Mouse (Mus musculus) myocyte (in vitro differentiated cells): ENCODE results near the gene Zfp740.

Experiments used
- CEBPB ChIP-seq: IDR thresholded peaks from 2 replicates; pipeline ENCODE4 v1.6.1; 2011; ENCODE audit warnings: mild to moderate bottlenecking, moderate library complexity; ENCODE audit not compliant: poor library complexity, insufficient read depth, severe bottlenecking
- E2F4 ChIP-seq: IDR thresholded peaks from one replicate; pipeline ENCODE4 v1.6.1; 2011; ENCODE audit warnings: mild to moderate bottlenecking, control low read depth, moderate library complexity; ENCODE audit not compliant: insufficient read depth
- MAX ChIP-seq: IDR thresholded peaks from one replicate; pipeline ENCODE4 v1.6.1; 2011; ENCODE audit warnings: low read depth, mild to moderate bottlenecking, control low read depth
- MYOD1 ChIP-seq, 3 experiments: IDR thresholded peaks; one replicate each; pipeline ENCODE4 v1.6.1; 2011; ENCODE audit warnings: control low read depth in 2 of 3, low read depth in 2 of 3, mild to moderate bottlenecking in 2 of 3, moderate library complexity in 1 of 3; ENCODE audit not compliant: insufficient read length in 2 of 3, control insufficient read depth in 1 of 3
- MYOG ChIP-seq, 3 experiments: IDR thresholded peaks; one replicate each; pipeline ENCODE4 v1.6.1; 2011; ENCODE audit warnings: control low read depth in 2 of 3, low read depth in 2 of 3, mild to moderate bottlenecking in 2 of 3; ENCODE audit not compliant: insufficient read length in 2 of 3, control insufficient read depth in 1 of 3, insufficient read depth in 1 of 3
- POLR2A ChIP-seq: IDR thresholded peaks from one replicate; pipeline ENCODE4 v1.6.1; 2011; ENCODE audit warnings: low read depth, mild to moderate bottlenecking, control low read depth, moderate library complexity; ENCODE audit not compliant: insufficient read length
- POLR2AphosphoS2 ChIP-seq: IDR thresholded peaks from one replicate; pipeline ENCODE4 v1.6.1; 2011; ENCODE audit warnings: low read depth, control low read depth; ENCODE audit not compliant: insufficient read length
- REST ChIP-seq: IDR thresholded peaks from one replicate; pipeline ENCODE4 v1.6.1; 2011; ENCODE audit warnings: mild to moderate bottlenecking, control low read depth, moderate library complexity; ENCODE audit not compliant: insufficient read depth, insufficient read length
- SRF ChIP-seq: IDR thresholded peaks from one replicate; pipeline ENCODE4 v1.6.1; 2011; ENCODE audit warnings: low read depth; ENCODE audit not compliant: control insufficient read depth, insufficient read length
- TCF12 ChIP-seq: IDR thresholded peaks from one replicate; pipeline ENCODE4 v1.6.1; 2011; ENCODE audit warnings: mild to moderate bottlenecking, control low read depth; ENCODE audit not compliant: poor library complexity, insufficient read depth, severe bottlenecking
- TCF3 ChIP-seq: IDR thresholded peaks from one replicate; pipeline ENCODE4 v1.6.1; 2011; ENCODE audit warnings: low read depth, control low read depth; ENCODE audit not compliant: insufficient read length
- USF1 ChIP-seq: IDR thresholded peaks from one replicate; pipeline ENCODE4 v1.6.1; 2011; ENCODE audit warnings: low read depth, mild to moderate bottlenecking, control low read depth, moderate library complexity

GRCm38 (mm10) chr15:102177417-102177816 lies 25.6 kb upstream of the Zfp740 start:
- TF ChIP-seq REST (no peak), POLR2A (no peak), CEBPB (no peak), POLR2AphosphoS2 (no peak), MAX (no peak), SRF (no peak), USF1 (no peak), TCF12 (no peak), E2F4 (no peak), MYOD1 (IDR thresholded peaks at IDR 0.05; ENCODE audit: control insufficient read depth in 1 of 3, insufficient read length in 2 of 3, low read depth in 2 of 3) (no peak), TCF3 (no peak), MYOG (IDR thresholded peaks at IDR 0.05; ENCODE audit: control insufficient read depth in 1 of 3, insufficient read depth in 1 of 3, insufficient read length in 2 of 3, low read depth in 2 of 3) (no peak)
